Mouse (Mus musculus) C2C12 (cell line): Measurements from ENCODE around the gene Lce6a. TPM values are rescaled to one million over a fixed set of nuclear protein-coding genes. Genes with fewer than 3 reads are reported as not detected.

Source experiments
- H3K27me3 ChIP-seq: one replicate; pipeline ENCODE4 v1.6.1; 2011; ENCODE audit not compliant: control insufficient read depth, insufficient read depth, insufficient read length
- H3K36me3 ChIP-seq: one replicate; pipeline ENCODE4 v1.6.1; 2011; ENCODE audit not compliant: control insufficient read depth, insufficient read depth
- H3K4me3 ChIP-seq: one replicate; pipeline ENCODE4 v1.5.1; 2011; ENCODE audit warnings: mild to moderate bottlenecking, control low read depth; ENCODE audit not compliant: poor library complexity, insufficient read depth, severe bottlenecking
- H3K79me2 ChIP-seq: one replicate; pipeline ENCODE4 v1.6.1; 2011; ENCODE audit not compliant: control insufficient read depth, insufficient read depth
- H3K79me3 ChIP-seq: one replicate; pipeline ENCODE4 v1.6.1; 2011; ENCODE audit warnings: low read depth, control low read depth
- H3ac ChIP-seq: one replicate; pipeline ENCODE3; 2011; ENCODE audit warnings: low read depth; ENCODE audit not compliant: control insufficient read depth, insufficient read length
- CEBPB ChIP-seq: IDR thresholded peaks from one replicate; pipeline ENCODE4 v1.6.1; 2011; ENCODE audit warnings: low read depth, mild to moderate bottlenecking, control low read depth, moderate library complexity
- CTCF ChIP-seq: IDR thresholded peaks from one replicate; pipeline ENCODE4 v1.5.1; 2011; ENCODE audit not compliant: control insufficient read depth, insufficient read depth, insufficient read length
- FOSL1 ChIP-seq: IDR thresholded peaks from one replicate; pipeline ENCODE4 v1.8.0; 2011; ENCODE audit warnings: mild to moderate bottlenecking, low read length; ENCODE audit not compliant: poor library complexity, insufficient read depth, severe bottlenecking
- MAX ChIP-seq: IDR thresholded peaks from one replicate; pipeline ENCODE4 v1.6.1; 2011; ENCODE audit warnings: mild to moderate bottlenecking, control low read depth
- MYOD1 ChIP-seq: IDR thresholded peaks from one replicate; pipeline ENCODE4 v1.6.1; 2011; ENCODE audit warnings: low read depth; ENCODE audit not compliant: control insufficient read depth, insufficient read length
- MYOG ChIP-seq: IDR thresholded peaks from one replicate; pipeline ENCODE4 v1.6.1; 2011; ENCODE audit not compliant: control insufficient read depth, insufficient read length; ENCODE audit errors: extremely low read depth
- USF1 ChIP-seq: IDR thresholded peaks from one replicate; pipeline ENCODE4 v1.6.1; 2011; ENCODE audit warnings: low read depth, mild to moderate bottlenecking, control low read depth, moderate library complexity
- polyA plus RNA-seq: library from polyadenylated mRNA; unstranded; fragments of >200 nt; fragmentation: generic; extraction: Trizol; gene quantifications from one replicate; pipeline ENCODE4 v1.2.1, GENCODE M21; 2012; ENCODE audit warnings: missing spikeins

The Lce6a gene
- polyA plus RNA-seq, 1 experiment: not detected

GRCm38 (mm10) chr3:92578652-92579413 lies 42.6 kb downstream of the Lce6a start:
- Histone ChIP-seq H3K79me3 (no peaks in the 10 kb centered on the region), H3K27me3 (no peaks in the 10 kb centered on the region), H3K36me3 (no peaks in the 10 kb centered on the region), H3K4me3 (no peak overlapping the region), H3K79me2 (no peaks in the 10 kb centered on the region), H3ac (no peak overlapping the region)
- TF ChIP-seq MYOD1: no peak
- no peak for TF ChIP-seq CTCF
- TF ChIP-seq CEBPB: no peak
- no peak for TF ChIP-seq MYOG
- no peak for TF ChIP-seq USF1
- no peak for TF ChIP-seq MAX
- TF ChIP-seq FOSL1: no peak

- TF ChIP-seq MAX (no peak), CEBPB (no peak), USF1 (no peak), FOSL1 (no peak), MYOD1 (no peak), MYOG (no peak), CTCF (no peak)
- Histone ChIP-seq H3K36me3 (no peaks in the 10 kb centered on the region), H3K27me3 (no peaks in the 10 kb centered on the region), H3ac (no peak within 1 kb of the TSS), H3K79me2 (no peaks in the 10 kb centered on the region), H3K4me3 (no peak within 1 kb of the TSS), H3K79me3 (no peaks in the 10 kb centered on the region)
These were observed 47.9 kb downstream of the Lce6a start, which contains the start of gene Ivl for GRCm38 (mm10) chr3:92573449-92574041. TSS of gene Ivl (minus strand) at chr3:92573735.

- Histone ChIP-seq H3K79me3 (no peaks in the 10 kb centered on the region), H3K4me3 (no peak overlapping the region), H3K27me3 (no peaks in the 10 kb centered on the region), H3ac (no peak overlapping the region), H3K79me2 (no peaks in the 10 kb centered on the region), H3K36me3 (no peaks in the 10 kb centered on the region)
- TF ChIP-seq MAX (no peak), MYOD1 (no peak), CTCF (no peak), CEBPB (no peak), MYOG (no peak), FOSL1 (no peak), USF1 (no peak)
These were observed 48.8 kb downstream of the Lce6a start for GRCm38 (mm10) chr3:92572514-92573155.

Other genes with a start within 250 kb of the Lce6a start
- gene Sprr2h, start 236.0 kb downstream of the Lce6a start, polyA plus RNA-seq: 1.8 TPM
- not detected for gene Sprr2i, start 213.7 kb downstream of the Lce6a start, polyA plus RNA-seq
- 0.16 TPM for gene Sprr2j-ps, start 203.6 kb downstream of the Lce6a start, polyA plus RNA-seq
- 8.5 TPM for gene Gm9774, start 192.2 kb downstream of the Lce6a start, polyA plus RNA-seq
- 4.0 TPM for gene Sprr2k, start 189.1 kb downstream of the Lce6a start, polyA plus RNA-seq
- gene Sprr1b, start 182.9 kb downstream of the Lce6a start, polyA plus RNA-seq: 0.46 TPM
- not detected for gene Sprr3, start 162.9 kb downstream of the Lce6a start, polyA plus RNA-seq
- 23.8 TPM for gene Sprr1a, start 135.8 kb downstream of the Lce6a start, polyA plus RNA-seq
- not detected for gene Sprr4, start 121.2 kb downstream of the Lce6a start, polyA plus RNA-seq
- gene 2310046K23Rik, start 87.1 kb downstream of the Lce6a start, polyA plus RNA-seq: not detected
- gene Ivl, start 47.9 kb downstream of the Lce6a start, polyA plus RNA-seq: 0.04 TPM
- gene Smcp, start 32.7 kb downstream of the Lce6a start, polyA plus RNA-seq: not detected
- not detected for gene 2210017I01Rik, start 14.2 kb downstream of the Lce6a start, polyA plus RNA-seq
- gene Lce1a1, start 26.6 kb upstream of the Lce6a start, polyA plus RNA-seq: not detected
- gene Lce1b, start 35.3 kb upstream of the Lce6a start, polyA plus RNA-seq: not detected
- gene Lce1a2, start 48.7 kb upstream of the Lce6a start, polyA plus RNA-seq: not detected
- not detected for gene Lce1c, start 57.6 kb upstream of the Lce6a start, polyA plus RNA-seq
- not detected for gene Lce1d, start 65.5 kb upstream of the Lce6a start, polyA plus RNA-seq
- gene Lce1e, start 87.4 kb upstream of the Lce6a start, polyA plus RNA-seq: not detected
- 0.83 TPM for gene Lce1f, start 98.7 kb upstream of the Lce6a start, polyA plus RNA-seq
- not detected for gene Gm38119, start 117.4 kb upstream of the Lce6a start, polyA plus RNA-seq
- 14.2 TPM for gene Lce1g, start 130.7 kb upstream of the Lce6a start, polyA plus RNA-seq
- 0.35 TPM for gene Lce1h, start 143.4 kb upstream of the Lce6a start, polyA plus RNA-seq
- not detected for gene Lce1i, start 157.2 kb upstream of the Lce6a start, polyA plus RNA-seq
- gene Lce1j, start 168.9 kb upstream of the Lce6a start, polyA plus RNA-seq: not detected
- not detected for gene Lce1k, start 186.2 kb upstream of the Lce6a start, polyA plus RNA-seq
- not detected for gene Kprp, start 205.6 kb upstream of the Lce6a start, polyA plus RNA-seq
- not detected for gene Lce1l, start 229.6 kb upstream of the Lce6a start, polyA plus RNA-seq
- gene 2310050C09Rik, start 248.6 kb upstream of the Lce6a start, polyA plus RNA-seq: not detected